Mouse (Mus musculus) heart, embryonic 13.5 days (tissue): ENCODE results near the gene Zbtb16. TPM values are rescaled to one million over a fixed set of nuclear protein-coding genes. Genes with fewer than 3 reads are reported as not detected.

Experiments
- ATAC-seq: fragments of 200-750 bp; cut with Nextera tagmentation; 2 replicates; pipeline ENCODE4 v1.8.0; 2017; ENCODE audit warnings: moderate TSS enrichment; ENCODE audit not compliant: insufficient number of reproducible peaks, low FRiP score, low TSS enrichment; ENCODE audit errors: extremely low read depth
- H3K27ac ChIP-seq: fragments of 300-500 bp; sonication (generic); replicated peaks from 2 replicates; pipeline ENCODE4 v1.5.1; 2015; ENCODE audit warnings: moderate library complexity, mild to moderate bottlenecking, inconsistent platforms
- H3K27me3 ChIP-seq: fragments of 300-500 bp; sonication (generic); replicated peaks from 2 replicates; pipeline ENCODE4 v1.6.1; 2015; ENCODE audit warnings: mild to moderate bottlenecking, inconsistent platforms
- H3K36me3 ChIP-seq: fragments of 300-500 bp; sonication (generic); 2 replicates; pipeline ENCODE4 v1.6.1; 2015; ENCODE audit warnings: mild to moderate bottlenecking, inconsistent platforms
- H3K4me1 ChIP-seq: fragments of 300-500 bp; sonication (generic); 2 replicates; pipeline ENCODE4 v1.6.1; 2015; ENCODE audit warnings: inconsistent platforms
- H3K4me2 ChIP-seq: fragments of 300-500 bp; sonication (generic); 2 replicates; pipeline ENCODE4 v1.6.1; 2015; ENCODE audit warnings: inconsistent platforms, mild to moderate bottlenecking, moderate library complexity
- H3K4me3 ChIP-seq: fragments of 300-500 bp; sonication (generic); 2 replicates; pipeline ENCODE4 v1.5.1; 2015; ENCODE audit warnings: moderate library complexity, mild to moderate bottlenecking, inconsistent platforms
- H3K9ac ChIP-seq: fragments of 300-500 bp; sonication (generic); 2 replicates; pipeline ENCODE4 v1.6.1; 2015; ENCODE audit warnings: inconsistent platforms, mild to moderate bottlenecking, moderate library complexity
- H3K9me3 ChIP-seq: fragments of 300-500 bp; sonication (generic); 2 replicates; pipeline ENCODE4 v1.6.1; 2016; ENCODE audit warnings: inconsistent platforms
- WGBS: fragments of 180-500 bp; shearing (Covaris S2); methylation state at CpG from one replicate; pipeline ENCODE4 v1.1.7; 2015; ENCODE audit warnings: mixed read lengths; 5-methylcytosine and 5-hydroxymethylcytosine counted together
- polyA plus RNA-seq: library from polyadenylated mRNA; unstranded; fragments of >200 nt; fragmentation: Nextera tagmentation; extraction: Ambion mirVana; gene quantifications from 2 replicates; pipeline ENCODE4 v1.2.1, GENCODE M21; 2015

Gene Zbtb16
- polyA plus RNA-seq, 1 experiment from 2014 or later: 1.1 TPM

- Histone ChIP-seq H3K27me3 (no peaks in the 10 kb centered on the region), H3K4me3 (no peak overlapping the region), H3K4me2 (no peak overlapping the region), H3K36me3 (no peaks in the 10 kb centered on the region), H3K9me3 (no peaks in the 10 kb centered on the region), H3K4me1 (peaks cover 27% of the 10 kb centered on the region), H3K27ac (no peak overlapping the region), H3K9ac (no peak overlapping the region)
- WGBS: 76% methylated on average over 5 of the region's 5 CpGs
- no peak for ATAC-seq
Measured at GRCm38 (mm10) chr9:48764311-48764710, 71.7 kb downstream of the Zbtb16 start.

- Histone ChIP-seq H3K4me2 (no peak overlapping the region), H3K36me3 (no peaks in the 10 kb centered on the region), H3K27me3 (no peaks in the 10 kb centered on the region), H3K4me3 (no peak overlapping the region), H3K27ac (no peak overlapping the region), H3K9ac (no peak overlapping the region), H3K9me3 (no peaks in the 10 kb centered on the region), H3K4me1 (peaks cover 31% of the 10 kb centered on the region)
- 86% methylated on average over 14 of the region's 14 CpGs for WGBS
- no peak for ATAC-seq
Measured at GRCm38 (mm10) chr9:48761732-48762637, 74.0 kb downstream of the Zbtb16 start.

- peak overlapping the region; percentile 76 for H3K27ac ChIP-seq
- 77% methylated on average over 8 of the region's 8 CpGs for WGBS
- H3K9ac ChIP-seq: no peak overlapping the region
- H3K4me1 ChIP-seq: peaks cover 37% of the 10 kb centered on the region
- ATAC-seq: no peak
- H3K4me3 ChIP-seq: no peak overlapping the region
- no peaks in the 10 kb centered on the region for H3K27me3 ChIP-seq
- H3K4me2 ChIP-seq: peak overlapping the region; percentile 45; the same call in 1 of the 2 replicates
- H3K36me3 ChIP-seq: no peaks in the 10 kb centered on the region
- no peaks in the 10 kb centered on the region for H3K9me3 ChIP-seq
Measured at GRCm38 (mm10) chr9:48761175-48761556, 74.9 kb downstream of the Zbtb16 start.

- Histone ChIP-seq H3K4me2 (peak overlapping the region; percentile 45), H3K36me3 (no peaks in the 10 kb centered on the region), H3K4me1 (peaks cover 43% of the 10 kb centered on the region), H3K27me3 (no peaks in the 10 kb centered on the region), H3K4me3 (no peak overlapping the region), H3K9me3 (no peaks in the 10 kb centered on the region), H3K9ac (no peak overlapping the region), H3K27ac (peak overlapping the region; percentile 76)
- WGBS: 25% methylated on average over 13 of the region's 13 CpGs
- 0 out of 2 replicates have a peak, but pooled peaks have one; percentile 51 for ATAC-seq
Measured at GRCm38 (mm10) chr9:48760449-48761174, 75.4 kb downstream of the Zbtb16 start.

GRCm38 (mm10) chr9:48759098-48759497, 76.9 kb downstream of the Zbtb16 start:
- Histone ChIP-seq H3K9ac (no peak overlapping the region), H3K9me3 (no peaks in the 10 kb centered on the region), H3K4me1 (peaks cover 46% of the 10 kb centered on the region), H3K4me3 (no peak overlapping the region), H3K36me3 (no peaks in the 10 kb centered on the region), H3K27me3 (no peaks in the 10 kb centered on the region; the same call in 1 of the 2 replicates), H3K4me2 (no peak overlapping the region), H3K27ac (no peak overlapping the region)
- 87% methylated on average over 4 of the region's 4 CpGs for WGBS
- ATAC-seq: no peak

- Histone ChIP-seq H3K36me3 (no peaks in the 10 kb centered on the region), H3K27me3 (no peaks in the 10 kb centered on the region; the same call in 1 of the 2 replicates), H3K4me2 (no peak overlapping the region), H3K9me3 (no peaks in the 10 kb centered on the region), H3K4me1 (peaks cover 49% of the 10 kb centered on the region), H3K4me3 (no peak overlapping the region), H3K27ac (no peak overlapping the region), H3K9ac (no peak overlapping the region)
- WGBS: 70% methylated on average over 13 of the region's 13 CpGs
- ATAC-seq: no peak
Measured at GRCm38 (mm10) chr9:48757650-48758580, 78.1 kb downstream of the Zbtb16 start.

- Histone ChIP-seq H3K4me2 (no peak overlapping the region), H3K9ac (no peak overlapping the region), H3K4me1 (peaks cover 46% of the 10 kb centered on the region), H3K9me3 (no peaks in the 10 kb centered on the region), H3K4me3 (no peak overlapping the region), H3K27ac (no peak overlapping the region), H3K27me3 (no peaks in the 10 kb centered on the region; the same call in 1 of the 2 replicates), H3K36me3 (no peaks in the 10 kb centered on the region)
- no peak for ATAC-seq
- 40% methylated on average over 10 of the region's 10 CpGs for WGBS
Measured at GRCm38 (mm10) chr9:48756261-48756812, 79.7 kb downstream of the Zbtb16 start.

- no peak overlapping the region for H3K4me2 ChIP-seq
- H3K9ac ChIP-seq: no peak overlapping the region
- H3K36me3 ChIP-seq: no peaks in the 10 kb centered on the region
- H3K4me1 ChIP-seq: peaks cover 39% of the 10 kb centered on the region
- H3K27me3 ChIP-seq: no peaks in the 10 kb centered on the region; the same call in 1 of the 2 replicates
- no peak for ATAC-seq
- WGBS: 57% methylated on average over 9 of the region's 9 CpGs
- H3K4me3 ChIP-seq: no peak overlapping the region
- H3K9me3 ChIP-seq: no peaks in the 10 kb centered on the region
- H3K27ac ChIP-seq: no peak overlapping the region
Measured at GRCm38 (mm10) chr9:48755438-48756070, 80.5 kb downstream of the Zbtb16 start.

GRCm38 (mm10) chr9:48754418-48754817, 81.6 kb downstream of the Zbtb16 start:
- 85% methylated on average over 6 of the region's 6 CpGs for WGBS
- Histone ChIP-seq H3K4me3 (no peak overlapping the region), H3K9me3 (no peaks in the 10 kb centered on the region), H3K4me1 (peaks cover 27% of the 10 kb centered on the region), H3K27ac (no peak overlapping the region), H3K27me3 (no peaks in the 10 kb centered on the region; the same call in 1 of the 2 replicates), H3K36me3 (no peaks in the 10 kb centered on the region), H3K9ac (no peak overlapping the region), H3K4me2 (no peak overlapping the region)
- no peak for ATAC-seq

- H3K36me3 ChIP-seq: no peaks in the 10 kb centered on the region
- peaks cover 25% of the 10 kb centered on the region for H3K4me1 ChIP-seq
- no peak overlapping the region for H3K4me3 ChIP-seq
- H3K4me2 ChIP-seq: no peak overlapping the region
- H3K9ac ChIP-seq: no peak overlapping the region
- no peaks in the 10 kb centered on the region; the same call in 1 of the 2 replicates for H3K27me3 ChIP-seq
- H3K9me3 ChIP-seq: no peaks in the 10 kb centered on the region
- no peak overlapping the region for H3K27ac ChIP-seq
- ATAC-seq: no peak
- 84% methylated on average over 6 of the region's 6 CpGs for WGBS
Measured at GRCm38 (mm10) chr9:48753881-48754280, 82.1 kb downstream of the Zbtb16 start.
